ENCODE assay signal across 8 mouse cellular contexts in the genomic region with DNA sequence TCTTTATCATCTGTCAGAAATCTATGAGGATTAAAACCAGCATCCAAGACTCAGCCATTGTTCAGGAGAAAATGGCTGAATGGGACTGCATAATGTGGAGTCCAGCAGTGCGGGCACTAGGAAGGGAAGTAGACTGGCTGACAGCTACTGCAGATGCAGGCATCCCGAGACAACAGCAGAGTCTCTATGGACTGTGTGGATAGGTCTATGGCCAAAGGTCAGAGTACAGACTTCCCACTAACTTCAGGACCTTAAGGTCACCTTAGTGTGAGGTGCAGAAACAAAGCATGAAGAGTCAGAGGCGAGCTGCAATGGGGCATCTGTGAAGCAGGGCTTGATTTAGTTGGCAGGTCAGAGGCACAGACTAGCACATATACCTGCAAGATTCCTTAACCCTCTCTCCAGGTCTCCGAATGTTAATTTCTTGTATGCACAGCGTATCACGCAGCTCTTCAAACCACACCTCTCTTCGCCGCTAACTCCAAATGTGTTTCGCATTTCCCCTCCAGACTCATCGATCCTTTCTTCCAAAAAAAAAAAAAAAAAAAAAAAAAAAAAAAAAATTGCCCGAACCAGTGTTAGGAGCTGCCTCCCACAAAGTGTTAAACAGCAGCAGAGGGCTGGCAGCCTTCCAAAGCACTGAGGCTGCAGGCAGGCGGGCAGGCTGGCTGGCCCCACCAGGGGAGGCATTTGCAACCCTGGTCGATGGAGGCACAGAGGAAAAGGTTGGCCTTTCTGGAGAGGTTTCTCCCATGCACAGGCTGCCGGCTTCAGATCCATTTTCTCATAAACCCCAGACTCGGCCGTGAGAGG.
DNase-seq lines count a peak whose midpoint lies in the region.

No protein-coding gene starts in this region.

- DNase-seq in gastrocnemius, postnatal 10 days = peak; percentile 39
- DNase-seq in gastrocnemius, postnatal 25 days = no peak
- DNase-seq in embryo, embryonic 10.5 days (ENCODE audit: low spot score) = peak; percentile 54
- DNase-seq in heart, postnatal 4 days = peak; percentile 66
- DNase-seq in layer of hippocampus, adult 9-11 months = peak; percentile 29
- DNase-seq in lung, postnatal 14 days = peak; percentile 39
- DNase-seq in right cerebral cortex, postnatal 14 days = peak; percentile 73
- no peak for DNase-seq in thymus, postnatal 25 days

Comparison
In these comparisons a context has a peak if more than half of its experiments do, and no peak if none do; other contexts are left out.
1. DNase-seq: peak in gastrocnemius, postnatal 10 days (single experiment), embryo, embryonic 10.5 days (single experiment), heart, postnatal 4 days (single experiment), layer of hippocampus, adult 9-11 months (single experiment), lung, postnatal 14 days (single experiment) and right cerebral cortex, postnatal 14 days (single experiment); none in gastrocnemius, postnatal 25 days (single experiment) and thymus, postnatal 25 days (single experiment).